Mouse (Mus musculus) spleen, adult 2 months (tissue): ENCODE measurements around the gene Rdh14. TPM values are rescaled to one million over a fixed set of nuclear protein-coding genes. Genes with fewer than 3 reads are reported as not detected.

ENCODE experiments used
- DNase-seq, 2 experiments: peaks; one replicate each; pipeline versions ENCODE4 v3.0.0 to v3.0.0-alpha.2; 2012 to 2021; ENCODE audit warnings: low spot score in 2 of 2, low read depth in 1 of 2
- H3K27ac ChIP-seq: fragments of 200-500 bp; 2 replicates; pipeline ENCODE4 v1.5.1; 2012; ENCODE audit warnings: low read length, inconsistent platforms; ENCODE audit not compliant: insufficient read depth
- H3K27me3 ChIP-seq: fragments of 200-500 bp; 2 replicates; pipeline ENCODE4 v1.6.1; 2012; ENCODE audit warnings: mild to moderate bottlenecking, moderate library complexity, low read length, inconsistent platforms; ENCODE audit not compliant: control insufficient read depth, insufficient read depth
- H3K36me3 ChIP-seq: fragments of 200-500 bp; 2 replicates; pipeline ENCODE4 v1.6.1; 2012; ENCODE audit warnings: mild to moderate bottlenecking, low read length, inconsistent platforms; ENCODE audit not compliant: control insufficient read depth, insufficient read depth
- H3K4me1 ChIP-seq: fragments of 200-500 bp; 2 replicates; pipeline ENCODE4 v1.6.1; 2011; ENCODE audit warnings: inconsistent platforms; ENCODE audit not compliant: control insufficient read depth, insufficient read depth, insufficient read length
- H3K4me3 ChIP-seq: fragments of 200-500 bp; 2 replicates; pipeline ENCODE4 v1.5.1; 2011; ENCODE audit warnings: mild to moderate bottlenecking, inconsistent platforms; ENCODE audit not compliant: insufficient read depth, insufficient read length; ENCODE audit errors: extremely low read depth
- CTCF ChIP-seq: fragments of 200-500 bp; IDR thresholded peaks from 2 replicates; pipeline ENCODE4 v1.5.1; 2011; ENCODE audit warnings: mild to moderate bottlenecking, inconsistent platforms; ENCODE audit not compliant: insufficient read depth, insufficient read length, insufficient replicate concordance; ENCODE audit errors: extremely low read depth
- POLR2A ChIP-seq: fragments of 200-500 bp; IDR thresholded peaks from 2 replicates; pipeline ENCODE4 v1.6.1; 2011; ENCODE audit warnings: low read depth, low read length, inconsistent platforms
- WGBS: fragments of 180-500 bp; shearing (Covaris S2); methylation state at CpG from one replicate; pipeline ENCODE4 v1.1.7; 2018; 5-methylcytosine and 5-hydroxymethylcytosine counted together
- polyA plus RNA-seq: library from polyadenylated mRNA; depleted of rRNA; stranded (reverse); fragments of >200 nt; gene quantifications from 2 replicates; pipeline ENCODE4 v1.2.3, GENCODE M21; 2012; rRNA removed

Gene Rdh14
- polyA plus RNA-seq, result 7.5 and 11.1 TPM in 2 replicates

DNA sequence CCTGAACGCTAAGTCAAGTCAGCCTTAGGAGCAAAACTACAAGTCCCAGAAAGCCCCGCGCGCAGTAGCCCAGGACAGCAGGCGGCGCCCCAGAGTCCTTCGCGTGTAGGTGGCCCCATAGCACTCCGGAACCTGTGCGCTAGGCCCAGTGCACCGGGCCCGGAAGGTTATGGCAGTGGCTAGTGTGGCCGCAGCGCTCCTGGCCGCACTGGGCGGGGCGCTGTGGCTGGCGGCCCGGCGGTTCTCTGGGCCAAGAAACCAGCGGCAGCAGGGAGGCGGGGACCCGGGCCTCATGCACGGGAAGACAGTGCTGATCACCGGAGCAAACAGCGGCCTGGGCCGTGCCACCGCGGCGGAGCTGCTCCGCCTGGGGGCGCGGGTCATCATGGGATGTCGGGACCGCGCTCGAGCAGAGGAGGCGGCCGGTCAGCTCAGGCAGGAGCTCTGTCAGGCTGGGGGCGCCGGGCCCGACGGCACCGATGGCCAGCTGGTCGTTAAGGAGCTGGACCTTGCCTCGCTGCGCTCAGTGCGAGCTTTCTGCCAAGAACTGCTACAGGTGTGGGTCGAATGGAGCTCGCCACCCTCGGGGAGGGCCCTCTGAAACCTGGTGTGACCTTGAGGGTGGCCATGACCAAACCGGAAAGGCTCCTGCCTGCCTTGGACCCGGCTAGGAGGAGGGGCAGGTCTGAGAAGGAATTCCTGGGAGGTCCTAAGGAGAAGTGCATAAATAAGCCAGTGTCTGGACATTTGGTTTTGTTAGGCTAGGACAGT is at the start of gene Rdh14:
TSS of gene Rdh14 (plus strand) at position 102 of the 771 bp plus-strand sequence.
- peak; percentile 33; the same call in 1 of the 2 replicates for TF ChIP-seq CTCF
- peak; percentile 54 for TF ChIP-seq POLR2A
- H3K27ac ChIP-seq, result peak within 1 kb of the TSS; percentile 92
- peaks cover 2% of the 10 kb centered on the region; the same call in 1 of the 2 replicates for H3K27me3 ChIP-seq
- H3K4me3 ChIP-seq, result peak within 1 kb of the TSS; percentile 89
- under 1% methylated on average over 53 of the region's 53 CpGs for WGBS
- no peaks in the 10 kb centered on the region for H3K4me1 ChIP-seq
- H3K36me3 ChIP-seq, result peaks cover 4% of the 10 kb centered on the region; the same call in 1 of the 2 replicates
- DNase-seq, result peak; percentile 88 to 95

DNA sequence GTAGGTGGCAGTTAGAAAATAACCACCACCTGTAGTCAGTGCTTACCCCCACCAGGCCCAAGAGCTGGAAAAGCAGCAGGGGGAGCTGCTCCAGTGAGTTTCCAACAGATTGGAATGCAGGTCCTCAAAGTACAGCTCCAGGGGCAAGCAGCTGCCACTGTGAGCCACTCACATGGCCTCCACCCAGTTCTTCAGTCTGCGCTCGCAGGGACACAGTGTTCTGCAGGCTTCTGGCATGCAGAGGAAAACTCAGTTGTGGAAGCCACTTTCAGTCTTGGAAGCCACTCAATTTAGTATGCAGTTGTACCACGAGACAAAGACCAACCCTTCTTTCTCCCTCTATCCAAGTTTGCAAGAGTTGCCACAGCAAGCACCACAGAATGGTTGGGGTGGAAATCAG is 39.9 kb upstream of the Rdh14 start:
- no peaks in the 10 kb centered on the region for H3K4me1 ChIP-seq
- H3K4me3 ChIP-seq, result no peak overlapping the region
- TF ChIP-seq CTCF (no peak), POLR2A (no peak)
- no peaks in the 10 kb centered on the region for H3K27me3 ChIP-seq
- WGBS, result 75% methylated on average over 3 of the region's 3 CpGs
- H3K36me3 ChIP-seq, result no peaks in the 10 kb centered on the region
- no peak overlapping the region for H3K27ac ChIP-seq
- no peak for DNase-seq

DNA sequence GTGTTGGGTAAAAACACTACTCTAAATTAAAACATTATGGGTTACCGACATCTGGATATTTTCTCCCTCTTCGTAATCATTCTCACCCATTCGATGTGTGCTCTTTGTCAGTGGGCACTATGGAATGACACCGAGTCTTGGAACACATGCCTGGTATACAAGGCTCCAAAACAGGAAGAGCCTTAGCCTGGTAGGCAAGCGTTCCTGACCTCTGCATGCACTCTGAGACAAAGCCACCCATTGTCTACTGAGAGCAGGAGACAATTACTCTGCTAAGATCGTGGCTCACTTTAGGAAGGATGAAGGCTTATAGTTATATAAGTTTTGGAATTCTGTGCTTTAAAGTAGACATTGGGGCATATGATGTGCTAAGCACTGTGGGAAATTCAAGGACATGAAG is 32.8 kb upstream of the Rdh14 start:
- DNase-seq, result no peak
- Histone ChIP-seq H3K4me1 (no peaks in the 10 kb centered on the region), H3K27ac (no peak overlapping the region), H3K4me3 (no peak overlapping the region), H3K36me3 (no peaks in the 10 kb centered on the region), H3K27me3 (no peaks in the 10 kb centered on the region)
- WGBS, result 54% methylated on average over 6 of the region's 6 CpGs
- no peak for TF ChIP-seq CTCF
- no peak for TF ChIP-seq POLR2A

DNA sequence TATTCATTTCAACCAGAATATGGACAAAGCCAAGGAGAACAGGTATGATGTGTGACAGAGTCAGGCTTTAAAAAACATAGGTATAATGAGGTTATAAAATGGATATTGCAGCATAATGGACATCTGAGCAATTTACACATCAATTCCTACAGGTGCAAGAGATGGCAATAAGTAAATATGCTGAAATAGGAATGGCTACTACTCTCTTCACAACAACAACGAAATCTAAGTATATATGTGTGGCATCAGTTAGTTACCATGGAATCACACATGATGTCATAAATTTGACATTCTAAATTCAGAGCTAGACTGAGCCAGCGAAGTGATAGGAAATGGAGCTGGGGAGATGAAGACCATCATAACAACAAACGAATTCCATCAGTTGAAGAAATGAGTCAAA is 20.9 kb upstream of the Rdh14 start, which contains the start of gene Nt5c1b:
TSS of gene Nt5c1b (plus strand) at position 301 of the 400 bp plus-strand sequence.
- Histone ChIP-seq H3K4me3 (no peak within 1 kb of the TSS), H3K36me3 (no peaks in the 10 kb centered on the region), H3K27me3 (no peaks in the 10 kb centered on the region), H3K4me1 (no peaks in the 10 kb centered on the region), H3K27ac (no peak within 1 kb of the TSS)
- DNase-seq, result no peak
- WGBS, result 76% methylated on average over 3 of the region's 3 CpGs
- TF ChIP-seq POLR2A (no peak), CTCF (no peak)

DNA sequence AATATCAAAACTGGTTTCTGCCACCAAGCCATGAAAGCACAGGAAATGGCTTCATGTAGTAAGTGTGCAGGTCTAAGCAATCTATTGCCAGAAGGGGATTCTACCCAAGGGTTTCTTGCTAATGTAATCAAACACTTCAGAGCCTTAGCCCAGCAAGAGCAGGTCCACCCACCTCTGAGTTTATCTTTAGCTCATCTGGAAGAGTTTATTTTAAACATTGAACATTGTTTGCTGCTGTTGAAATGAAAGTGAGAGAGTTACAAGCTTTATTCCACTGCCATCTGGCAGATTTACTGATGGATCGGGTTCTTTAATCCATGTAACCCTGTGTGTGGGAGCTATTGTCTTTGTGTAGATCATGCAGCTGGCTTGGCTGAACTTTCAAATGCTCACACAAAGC is 10.2 kb downstream of the Rdh14 start:
- Histone ChIP-seq H3K4me1 (no peaks in the 10 kb centered on the region), H3K27ac (no peak overlapping the region), H3K27me3 (no peaks in the 10 kb centered on the region), H3K36me3 (no peaks in the 10 kb centered on the region), H3K4me3 (no peak overlapping the region)
- TF ChIP-seq POLR2A (no peak), CTCF (no peak)
- DNase-seq, result no peak
- WGBS, result 86% methylated on average over 1 of the region's 1 CpGs

DNA sequence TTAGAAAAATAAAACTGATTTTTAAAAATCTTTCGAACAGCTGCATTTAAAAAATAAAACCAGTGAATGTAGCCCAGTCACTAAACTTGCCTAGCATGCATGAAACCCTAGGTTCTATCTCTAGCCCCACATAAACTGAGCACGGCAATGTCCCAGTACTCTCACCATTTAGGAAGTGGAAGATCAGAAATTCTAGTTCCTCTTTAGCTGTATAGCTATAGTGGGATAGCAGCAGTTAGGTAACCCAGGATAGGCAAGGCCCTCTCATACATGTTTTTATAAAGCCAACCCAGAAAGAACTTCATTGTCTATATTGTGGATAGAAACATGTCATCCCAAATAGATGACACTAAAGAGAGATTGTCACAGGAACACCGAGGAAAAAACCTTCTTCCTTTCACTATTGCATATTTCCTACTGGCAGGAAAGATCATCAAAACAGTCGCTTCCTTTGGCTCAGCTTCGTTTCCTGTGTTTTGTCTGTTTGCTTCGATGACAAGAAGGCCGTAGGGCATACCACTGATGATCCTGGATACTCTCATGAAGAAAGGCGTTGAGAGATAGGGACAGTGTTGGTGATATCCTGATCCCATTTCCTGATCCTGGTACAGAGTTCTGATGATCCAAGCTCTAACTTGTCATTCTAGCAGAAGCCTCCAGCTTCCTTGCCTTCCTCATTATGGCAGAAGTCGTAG is 12.0 kb downstream of the Rdh14 start:
- no peaks in the 10 kb centered on the region for H3K4me1 ChIP-seq
- 55% methylated on average over 9 of the region's 9 CpGs for WGBS
- TF ChIP-seq CTCF, result no peak
- no peak for TF ChIP-seq POLR2A
- no peaks in the 10 kb centered on the region for H3K36me3 ChIP-seq
- DNase-seq, result no peak
- H3K27me3 ChIP-seq, result no peaks in the 10 kb centered on the region
- no peak overlapping the region for H3K4me3 ChIP-seq
- H3K27ac ChIP-seq, result no peak overlapping the region

DNA sequence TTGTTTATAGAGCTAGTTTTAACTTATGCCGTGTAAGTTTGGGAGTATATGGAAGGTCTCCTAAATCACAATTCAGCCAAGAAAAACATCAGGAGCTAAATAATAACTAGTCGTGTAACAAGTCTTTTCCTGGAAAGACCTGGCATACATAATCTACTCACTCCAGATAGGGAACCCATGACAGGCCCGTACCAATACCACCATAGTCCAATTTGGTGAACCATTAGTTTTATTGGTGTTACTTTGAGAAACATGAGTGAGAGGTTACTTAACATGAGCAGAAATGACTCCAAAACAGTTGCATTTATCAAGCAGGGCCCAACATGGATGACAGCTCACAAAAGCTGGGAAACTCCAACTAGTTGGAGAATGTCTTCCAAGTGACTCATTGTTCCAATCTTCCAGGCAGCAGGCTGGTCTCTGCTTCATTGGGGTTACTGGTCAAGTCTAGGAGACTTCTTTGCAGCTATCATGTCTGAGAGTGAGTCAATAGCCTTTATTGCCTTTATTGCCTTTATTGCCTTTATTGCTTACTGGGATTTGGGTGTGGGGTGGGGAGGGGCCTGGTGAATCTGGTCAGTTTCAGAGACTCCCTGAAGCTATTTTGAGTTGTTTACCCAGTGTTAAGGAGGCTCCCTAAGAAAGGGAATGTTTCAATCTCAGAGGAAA is 20.1 kb downstream of the Rdh14 start:
- WGBS, result 88% methylated on average over 3 of the region's 3 CpGs
- Histone ChIP-seq H3K4me3 (no peak overlapping the region), H3K4me1 (no peaks in the 10 kb centered on the region), H3K36me3 (no peaks in the 10 kb centered on the region), H3K27me3 (no peaks in the 10 kb centered on the region), H3K27ac (no peak overlapping the region)
- no peak for DNase-seq
- TF ChIP-seq POLR2A (no peak), CTCF (no peak)
